Mouse (Mus musculus): Measurements from ENCODE around the gene Arel1. TPM values are rescaled to one million over a fixed set of nuclear protein-coding genes. Genes with fewer than 3 reads are reported as not detected.

The Arel1 gene
- total RNA-seq, 2 experiments from 2014 or later, result 15.7 to 17.4 TPM

DNA sequence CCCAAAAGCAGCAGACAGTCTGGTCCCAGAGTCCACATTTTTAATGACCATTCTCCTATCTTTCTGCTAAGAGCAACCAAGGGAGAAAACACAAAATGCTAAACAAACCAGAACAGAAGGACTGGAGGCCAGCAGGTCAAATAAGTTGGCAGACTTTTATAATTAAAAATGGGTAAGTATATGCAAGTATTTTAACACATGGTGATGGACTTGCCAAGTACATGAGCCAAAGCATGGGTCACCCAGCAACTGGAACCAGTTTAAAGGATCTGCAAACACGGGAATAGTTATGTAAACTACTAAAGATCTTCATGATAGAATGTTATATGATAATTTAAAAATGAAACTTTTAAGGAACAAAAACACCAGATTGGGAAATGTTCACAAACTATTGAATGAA, 18.3 kb downstream of the Arel1 start:
- intact Hi-C loops (cut with DNase I; ENCODE audit: low total_unique reads), result no loop called here
- no peak for DNase-seq

DNA sequence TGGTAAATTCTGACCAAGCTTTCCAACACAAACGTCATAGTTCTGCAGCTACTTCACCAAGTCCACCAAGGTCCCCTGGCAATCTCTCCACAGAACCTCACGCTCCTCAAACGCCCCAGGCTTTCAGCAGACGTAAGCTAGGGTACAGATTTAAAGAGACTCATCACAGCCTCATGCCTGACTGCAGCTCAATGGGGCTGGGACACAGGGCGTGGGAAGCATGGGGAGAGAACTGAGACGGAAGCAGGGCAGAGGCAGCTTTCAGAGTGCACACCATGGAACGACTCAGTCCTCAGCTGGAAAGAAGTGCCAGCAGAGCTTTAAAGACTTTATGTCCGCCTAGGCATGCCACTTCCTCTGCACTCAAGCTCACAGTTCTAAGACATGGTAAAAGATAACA, 19.2 kb downstream of the Arel1 start:
- intact Hi-C loops (cut with DNase I; ENCODE audit: low total_unique reads), result no loop called here
- no peak for DNase-seq

DNA sequence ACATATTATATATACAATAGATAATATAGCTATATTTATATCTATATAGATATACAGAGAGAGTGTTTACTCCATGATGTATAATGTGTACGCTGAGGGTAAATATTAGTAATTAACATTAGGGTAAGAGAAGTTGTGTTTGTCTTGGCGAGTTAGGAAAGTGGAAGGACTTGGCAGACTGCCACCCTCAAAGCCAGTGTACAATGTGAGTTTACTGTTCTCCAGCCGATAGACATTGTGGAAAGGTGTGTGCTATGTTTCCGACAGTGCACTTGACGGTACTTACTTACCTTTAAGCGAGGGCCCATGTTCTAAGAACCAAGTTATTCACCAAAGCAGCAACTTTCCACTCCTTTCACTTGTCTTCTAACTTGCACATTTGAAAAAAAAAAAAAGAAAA, 19.9 kb downstream of the Arel1 start:
- intact Hi-C loops (cut with DNase I; ENCODE audit: low total_unique reads), result no loop called here

DNA sequence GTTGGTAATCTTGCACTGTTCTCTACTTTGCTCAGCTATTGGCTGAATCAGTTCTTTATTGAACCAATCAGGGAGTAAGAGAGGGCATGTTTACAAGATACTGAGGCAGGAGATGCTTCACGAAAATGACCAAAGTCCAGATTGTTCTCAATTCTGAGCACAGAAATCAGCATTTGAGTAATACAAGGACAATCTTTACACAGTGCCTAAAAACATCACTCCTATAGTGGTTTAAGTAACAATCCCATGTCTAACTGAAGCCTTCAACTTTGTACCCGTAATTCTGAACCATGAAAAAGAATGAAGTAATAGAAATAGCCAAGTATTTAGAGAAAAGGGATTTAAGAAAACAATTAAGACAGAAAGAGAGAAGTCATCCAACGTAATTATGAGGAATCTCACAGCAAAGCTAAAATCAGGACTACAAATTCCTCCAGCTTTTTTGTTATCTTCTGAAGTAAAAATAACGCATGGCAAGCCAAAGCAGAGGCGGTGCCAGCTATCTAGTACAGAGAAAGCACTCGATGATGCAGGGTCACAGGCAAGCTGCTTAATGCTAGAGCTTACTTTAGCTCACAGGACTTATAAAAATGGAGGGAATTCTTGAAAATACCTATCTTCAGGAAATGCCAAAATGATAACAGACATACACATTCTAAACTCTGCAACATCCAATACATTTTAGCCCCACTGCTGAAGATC, 22.0 kb downstream of the Arel1 start:
- no peak for DNase-seq
- intact Hi-C loops (cut with DNase I; ENCODE audit: low total_unique reads), result no loop called here

More for the DNA sequence above, 19.9 kb downstream of the Arel1 start:
- DNase-seq, result no peak

DNA sequence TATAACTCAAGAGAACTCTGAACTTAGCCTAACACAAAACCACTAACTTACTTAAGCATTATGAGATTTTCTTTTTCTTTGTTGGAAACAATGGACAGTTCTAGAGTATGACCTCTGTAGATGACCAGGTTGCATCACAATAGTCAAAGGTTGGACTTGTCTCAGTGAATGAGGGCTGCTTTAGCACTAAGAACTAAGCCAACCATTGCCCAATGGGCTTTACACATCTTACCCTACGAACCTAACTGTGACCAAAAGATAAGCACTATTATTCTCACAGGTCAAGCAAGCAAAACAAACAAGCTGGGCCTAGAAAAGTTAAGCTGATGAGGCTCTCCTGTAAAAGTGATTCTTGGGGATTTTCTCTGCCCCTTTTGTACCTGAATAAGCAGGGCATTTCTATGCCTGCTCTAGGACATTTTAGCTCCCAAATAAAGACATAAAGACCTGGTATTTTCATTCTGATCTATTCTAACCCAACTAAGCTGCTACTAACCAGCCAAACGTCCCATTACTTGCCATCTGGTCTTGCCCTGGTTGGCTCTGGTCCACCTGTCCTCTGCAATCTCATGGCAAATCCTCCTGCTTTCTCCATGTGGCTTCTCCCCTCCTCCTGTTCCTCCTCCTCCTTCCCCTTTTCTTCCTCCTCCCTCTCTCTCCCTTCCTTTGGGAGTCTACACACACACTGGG, 22.7 kb downstream of the Arel1 start:
- intact Hi-C loops (cut with DNase I; ENCODE audit: low total_unique reads), result no loop called here
- DNase-seq, result no peak

DNA sequence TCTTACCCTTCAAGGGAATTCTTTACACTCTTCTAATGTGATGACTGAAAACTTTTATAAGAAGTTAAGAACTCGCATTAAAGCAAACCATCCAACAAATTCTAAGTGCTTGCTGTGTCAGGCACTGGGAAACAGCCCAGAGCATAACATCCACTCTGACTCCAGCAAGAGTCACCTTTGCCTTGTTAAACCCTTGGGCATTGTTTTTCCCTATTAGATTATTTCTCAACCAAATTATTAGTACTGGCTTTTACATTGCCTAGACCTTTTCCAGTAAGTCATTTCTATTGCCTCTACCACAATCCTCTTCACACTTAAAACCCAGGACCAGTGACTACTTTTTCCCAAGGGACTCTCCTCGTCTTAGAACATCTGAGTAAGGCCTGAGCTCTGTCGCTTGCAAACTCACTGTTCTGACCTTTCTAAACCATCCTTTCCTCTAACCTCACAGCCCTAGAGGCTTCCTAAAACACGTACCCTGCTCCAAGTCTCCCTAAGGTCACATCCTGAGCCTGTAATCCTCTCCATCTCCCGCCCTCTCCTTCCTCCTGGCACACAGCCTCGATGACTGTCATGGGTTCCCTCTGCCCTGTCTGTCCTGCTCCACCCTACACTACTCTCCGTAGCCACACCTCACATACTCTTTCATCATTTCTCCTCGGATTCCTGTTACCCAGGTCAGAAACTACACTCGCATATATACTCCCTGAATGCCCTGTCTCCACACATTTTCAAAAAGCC, 25.7 kb downstream of the Arel1 start:
- DNase-seq, result no peak
- intact Hi-C loops (cut with DNase I; ENCODE audit: low total_unique reads), result no loop called here

DNA sequence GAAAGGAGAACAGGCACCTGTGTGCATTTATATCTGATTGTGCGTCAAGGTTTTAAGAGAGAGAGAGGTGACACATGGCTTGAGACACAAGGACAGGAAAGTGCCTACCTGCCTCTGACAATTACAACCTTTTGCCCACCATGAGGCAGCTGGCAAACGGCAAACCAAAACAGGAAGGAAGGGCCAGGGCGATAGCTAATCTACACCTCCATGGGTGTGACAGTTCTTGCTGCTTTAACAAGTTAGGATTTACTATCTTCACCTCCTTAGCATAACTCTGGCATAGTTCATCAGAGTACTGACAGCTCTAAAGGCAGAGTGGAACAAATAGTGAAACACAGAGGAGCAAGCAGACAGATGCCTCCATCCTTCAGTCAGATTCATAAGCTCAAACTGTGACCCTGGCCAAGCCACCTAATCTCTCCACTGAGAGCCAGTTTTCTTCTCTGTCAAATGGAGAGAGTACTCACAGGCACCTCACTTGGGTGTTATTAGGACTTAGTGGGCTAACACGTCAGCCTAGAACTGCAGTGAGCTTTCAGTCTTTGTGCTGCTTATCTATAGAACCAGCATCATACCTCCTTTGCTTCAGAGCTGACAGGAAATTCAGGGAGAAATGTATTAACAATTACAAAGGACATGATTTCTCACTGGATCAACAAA, 26.4 kb downstream of the Arel1 start:
- intact Hi-C loops (cut with DNase I; ENCODE audit: low total_unique reads), result no loop called here
- DNase-seq, result no peak

DNA sequence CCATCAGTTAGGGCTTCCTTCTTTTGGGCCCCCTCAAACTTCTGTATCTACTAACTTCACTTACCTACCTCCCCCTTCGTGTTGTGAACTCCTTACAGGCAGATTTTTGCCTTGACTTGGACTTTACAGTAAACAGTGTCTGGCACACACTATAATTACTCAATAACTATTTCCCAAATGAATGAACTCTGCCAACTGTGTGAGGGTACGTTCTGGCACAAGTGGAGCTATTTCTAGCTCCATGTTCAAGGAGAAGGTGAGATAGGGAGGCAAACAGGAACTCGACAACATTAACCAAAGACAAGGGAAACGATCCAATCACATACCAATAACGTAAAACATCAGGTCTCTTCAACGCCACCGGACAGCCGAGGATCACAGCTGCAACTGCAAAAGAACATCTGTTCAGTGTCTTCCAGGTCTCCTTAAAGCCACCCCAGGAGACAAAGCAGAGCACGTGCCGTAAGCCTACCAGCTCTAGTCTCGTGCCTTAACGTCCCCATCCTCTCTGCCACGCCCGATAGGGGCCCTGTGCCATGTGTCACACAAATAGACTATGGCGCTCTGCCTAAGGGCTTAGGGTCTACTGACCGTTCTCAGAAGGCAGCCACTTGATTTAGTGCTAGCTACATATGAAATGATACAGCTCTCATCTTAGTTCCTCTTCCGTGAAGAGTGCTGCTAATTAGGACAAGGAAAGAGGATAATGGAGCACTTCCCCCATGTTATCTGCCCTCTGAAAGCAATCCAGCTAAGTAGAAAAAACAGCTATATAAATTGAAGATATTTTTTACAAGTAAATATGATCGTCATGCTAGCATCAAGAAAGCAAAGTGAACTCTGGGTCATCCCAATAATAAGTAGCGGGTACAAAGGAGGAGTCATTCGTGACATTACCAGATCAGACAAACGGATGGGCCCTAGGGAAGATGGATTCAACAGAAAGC, 27.4 kb downstream of the Arel1 start:
- DNase-seq, result no peak

DNA sequence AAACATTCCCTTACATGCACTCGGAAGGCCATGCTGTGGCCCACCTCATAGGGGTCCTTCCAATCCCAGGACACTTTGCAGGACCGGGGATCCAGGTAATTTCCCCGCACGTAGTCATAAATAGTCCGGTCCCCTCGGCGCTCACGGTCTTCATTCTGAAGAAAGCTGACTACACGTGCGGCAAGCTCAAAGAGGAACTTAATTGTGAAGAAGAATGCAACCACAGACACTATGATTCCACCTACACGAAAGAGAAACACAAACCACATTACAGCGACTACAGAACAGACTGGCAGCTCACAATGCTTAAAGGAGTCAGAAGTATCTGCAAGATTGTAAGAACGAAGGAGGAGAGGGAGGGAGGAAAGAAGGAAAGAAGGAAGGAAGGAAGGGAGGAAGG, 29.0 kb downstream of the Arel1 start:
- no peak for DNase-seq
- intact Hi-C loops (cut with DNase I; ENCODE audit: low total_unique reads), result no loop called here

More for the DNA sequence above, 27.4 kb downstream of the Arel1 start:
- intact Hi-C loops (cut with DNase I; ENCODE audit: low total_unique reads), result no loop called here

DNA sequence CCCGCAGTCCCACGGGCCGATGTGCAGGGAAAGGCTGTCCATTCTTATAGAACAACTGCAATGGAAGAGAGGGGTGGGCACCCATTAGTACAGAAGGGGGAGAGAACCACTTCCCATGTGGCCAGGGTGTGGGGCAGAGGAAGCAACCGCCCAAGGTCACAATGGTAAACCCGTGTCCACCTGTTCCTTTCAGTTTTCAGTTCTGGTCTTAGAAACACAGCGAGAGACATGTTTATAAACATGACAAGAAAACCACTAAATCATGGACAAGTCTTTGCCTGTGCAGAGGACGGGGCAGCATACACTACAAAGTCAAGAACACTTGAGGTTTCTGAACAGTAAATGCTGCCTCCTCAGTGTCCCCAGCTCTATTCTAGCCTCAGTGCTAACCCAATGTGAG, 30.4 kb downstream of the Arel1 start:
- intact Hi-C loops (cut with DNase I; ENCODE audit: low total_unique reads), result no loop called here
- no peak for DNase-seq

DNA sequence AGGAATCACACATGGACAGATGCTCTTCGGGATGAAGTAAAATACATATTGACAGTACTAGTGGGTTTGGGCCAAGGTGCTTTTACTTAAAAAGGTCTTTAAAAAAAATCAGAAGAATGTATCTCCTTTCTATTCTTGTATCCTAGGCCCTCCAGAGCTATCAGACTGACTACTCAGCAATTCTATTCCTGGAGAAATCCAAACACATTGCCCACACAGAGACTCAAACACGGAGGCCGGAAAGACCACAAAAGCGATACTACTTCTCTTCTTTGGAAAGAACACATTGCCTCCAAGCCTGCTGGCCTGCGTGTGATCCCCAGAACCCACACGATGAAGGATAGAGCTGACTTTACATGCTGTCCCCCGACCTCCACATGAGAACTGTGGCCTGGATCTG, 31.6 kb downstream of the Arel1 start:
- intact Hi-C loops (cut with DNase I; ENCODE audit: low total_unique reads), result loop anchor here (10.0 kb wide), 1 partner anchor 86 kb away; no protein-coding TSS in a partner anchor
- no peak for DNase-seq

DNA sequence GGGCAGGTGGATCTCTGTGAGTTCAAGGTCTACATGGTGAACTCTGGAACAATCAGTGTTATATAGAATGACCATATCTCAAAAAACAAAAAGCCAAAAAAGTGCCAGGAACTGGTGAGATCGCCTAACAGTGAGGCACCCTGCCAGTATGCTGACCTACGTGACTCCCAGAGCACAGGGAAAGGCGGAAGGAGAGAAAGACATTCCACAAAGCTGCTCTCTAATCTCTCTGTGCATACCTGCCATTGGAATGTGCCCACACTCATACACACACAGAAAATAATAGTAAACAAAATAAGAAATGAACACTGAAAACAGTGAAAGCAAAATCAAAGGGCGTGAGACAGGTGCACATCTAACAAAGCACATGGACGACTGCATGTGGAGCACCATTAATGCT, 35.4 kb downstream of the Arel1 start:
- intact Hi-C loops (cut with DNase I; ENCODE audit: low total_unique reads), result loop anchor here (10.0 kb wide), 1 partner anchor 89 kb away; no protein-coding TSS in a partner anchor
- no peak for DNase-seq

DNA sequence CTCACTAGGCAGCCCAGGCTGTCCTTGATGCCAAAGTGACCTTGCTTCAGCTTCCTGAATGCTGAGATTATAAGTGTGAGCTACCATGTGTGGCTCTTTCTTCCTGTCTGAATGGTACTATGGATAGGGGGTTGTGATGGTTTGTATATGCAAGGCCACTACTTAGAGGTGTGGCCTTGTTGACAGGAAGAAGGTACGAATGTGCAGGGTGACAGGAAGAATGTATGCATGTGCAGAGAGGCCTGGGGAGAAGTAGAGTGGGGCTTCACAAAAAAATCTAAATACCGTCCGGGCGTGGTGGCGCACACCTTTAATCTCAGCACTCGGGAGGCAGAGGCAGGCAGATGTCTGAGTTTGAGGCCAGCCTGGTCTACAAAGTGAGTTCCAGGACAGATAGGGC, 38.5 kb downstream of the Arel1 start:
- no peak for DNase-seq
- intact Hi-C loops (cut with DNase I; ENCODE audit: low total_unique reads), result loop anchor here (10.0 kb wide), 1 partner anchor 93 kb away; no protein-coding TSS in a partner anchor

DNA sequence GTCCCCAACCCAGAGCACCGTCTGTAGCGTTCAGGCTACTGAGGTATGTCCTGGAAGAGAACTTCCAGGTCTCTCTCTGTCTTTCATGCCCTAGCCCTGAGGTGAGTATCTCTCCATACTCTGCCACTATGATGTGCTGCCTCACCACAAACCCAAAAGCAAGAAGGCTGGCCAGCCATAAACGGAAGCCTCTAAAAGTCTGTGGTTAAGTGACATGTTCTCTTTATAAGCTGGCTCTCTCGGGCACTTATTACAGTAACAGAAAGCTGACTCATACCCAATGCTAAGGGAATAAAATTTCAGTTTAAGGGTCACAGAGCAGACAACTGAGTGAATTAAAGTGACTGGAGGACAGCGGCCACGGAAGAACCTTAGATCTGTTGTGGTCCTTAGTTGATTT, 44.2 kb downstream of the Arel1 start:
- intact Hi-C loops (cut with DNase I; ENCODE audit: low total_unique reads), result no loop called here
- no peak for DNase-seq

DNA sequence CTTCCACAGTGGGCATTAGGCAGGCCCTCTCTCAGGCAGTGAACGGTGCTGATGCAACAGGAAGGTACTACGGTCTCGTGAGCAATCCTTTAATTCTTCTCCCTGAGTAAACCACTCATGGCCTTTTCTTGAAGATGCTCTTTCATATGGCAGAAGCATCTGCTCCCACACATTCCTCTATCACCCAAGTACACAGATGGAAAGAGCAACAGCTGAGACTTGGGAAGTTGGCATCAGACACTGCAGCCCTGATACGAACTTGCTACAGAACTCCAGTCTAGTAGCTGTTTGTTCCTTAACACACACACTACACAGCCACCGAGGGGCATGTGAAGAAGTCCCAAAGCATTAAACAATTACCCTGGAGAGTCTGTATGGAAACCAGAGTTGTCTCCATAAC, 46.4 kb downstream of the Arel1 start:
- intact Hi-C loops (cut with DNase I; ENCODE audit: low total_unique reads), result no loop called here
- DNase-seq, result no peak

DNA sequence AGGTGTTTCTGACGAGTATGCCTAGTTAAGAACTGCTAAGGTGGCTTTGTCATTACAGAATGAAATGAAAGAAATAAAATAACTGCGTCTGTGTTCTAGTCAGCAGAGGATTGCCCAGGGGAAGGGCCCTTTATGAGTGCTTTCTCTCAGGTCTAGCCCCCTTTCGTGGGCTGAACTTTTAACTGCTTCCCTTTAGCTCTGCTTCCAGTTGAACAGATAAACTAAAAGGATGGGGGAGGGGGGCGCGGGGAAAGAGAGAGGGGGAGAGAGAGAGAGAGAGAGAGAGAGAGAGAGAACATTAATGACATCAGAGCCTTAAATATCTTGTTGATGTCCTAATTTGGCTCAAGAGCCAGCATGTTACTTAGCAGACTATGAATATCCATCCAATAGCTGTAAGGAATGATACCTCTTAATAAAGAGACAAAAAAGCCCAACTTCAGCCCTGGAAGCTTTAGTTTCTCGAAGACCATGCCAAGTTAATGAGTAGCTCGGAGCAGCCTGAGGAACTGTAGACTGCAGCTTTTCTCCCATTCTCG, 48.8 kb downstream of the Arel1 start:
- intact Hi-C loops (cut with DNase I; ENCODE audit: low total_unique reads), result no loop called here
- DNase-seq, result no peak

DNA sequence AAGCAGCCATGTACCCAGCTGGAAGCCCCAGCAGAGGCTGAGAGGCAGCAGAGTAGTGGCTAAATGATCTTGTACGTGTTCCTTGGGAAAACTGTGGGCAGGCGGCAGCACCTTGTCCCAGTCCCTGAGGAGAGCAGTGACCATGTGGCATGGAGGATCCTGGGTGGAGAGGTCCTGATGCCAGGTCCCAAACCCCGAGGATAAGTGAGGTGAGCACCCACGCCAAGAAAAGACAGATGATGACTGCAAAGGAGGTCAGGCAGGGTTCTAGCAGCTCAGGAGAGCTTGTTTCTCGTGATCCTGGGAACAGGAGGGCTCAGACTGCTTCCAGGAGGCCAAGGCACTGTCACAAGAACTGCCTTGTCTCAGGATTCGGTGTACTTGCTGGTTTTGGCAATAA, 51.9 kb downstream of the Arel1 start:
- no peak for DNase-seq
- intact Hi-C loops (cut with DNase I; ENCODE audit: low total_unique reads), result no loop called here

DNA sequence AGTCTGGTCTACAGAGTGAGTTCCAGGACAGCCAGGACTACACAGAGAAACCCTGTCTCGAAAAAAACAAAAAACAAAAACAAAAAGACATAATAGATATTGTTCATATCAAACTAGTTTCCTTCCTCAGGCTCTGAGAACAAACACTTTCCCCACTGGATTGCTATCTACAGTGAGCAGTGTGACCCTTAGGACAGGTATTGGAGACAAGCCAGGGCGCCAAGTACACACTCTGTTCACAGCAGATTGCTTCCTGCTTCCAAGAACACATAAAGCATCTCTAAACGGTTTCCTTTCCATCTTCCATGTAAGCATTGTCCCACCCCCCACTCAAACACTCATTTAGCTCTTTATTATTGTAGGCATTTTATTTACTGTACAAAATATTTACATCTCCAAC, 52.9 kb downstream of the Arel1 start:
- no peak for DNase-seq
- intact Hi-C loops (cut with DNase I; ENCODE audit: low total_unique reads), result no loop called here

DNA sequence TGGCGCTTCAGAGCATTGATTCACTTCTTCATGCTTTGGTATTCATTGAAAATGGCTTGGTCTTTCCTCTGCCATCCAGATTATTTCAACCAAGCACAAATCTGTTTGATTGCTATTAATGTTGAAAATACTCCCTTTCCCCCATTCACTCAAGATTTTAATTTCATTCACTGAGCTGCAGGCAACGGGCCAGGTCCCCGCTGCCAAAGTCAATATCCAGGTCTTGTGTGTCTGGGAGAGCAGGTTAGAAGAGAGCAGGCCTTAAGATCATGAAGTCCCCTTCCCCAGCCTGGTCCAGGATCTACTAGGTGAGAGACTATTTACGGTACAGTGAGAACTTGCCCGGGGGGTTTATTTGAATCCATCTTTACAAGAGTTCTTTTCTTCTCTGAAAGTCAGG, 55.7 kb downstream of the Arel1 start:
- no peak for DNase-seq
- intact Hi-C loops (cut with DNase I; ENCODE audit: low total_unique reads), result no loop called here

Measured in gastrocnemius, postnatal 14 days (tissue).